Mouse (Mus musculus) lung, postnatal 4 days (tissue): ENCODE measurements at regions not wholly inside any gene's neighbourhood (a gene's known extent, or its start where the extent isn't known, plus 50 kb on each side); places are given as distances from the start of the nearest gene placed in this dataset.

Source experiments
- DNase-seq, 2 experiments: peaks; one replicate each; pipeline ENCODE4 v3.0.0; 2021

- DNase-seq = peak; percentile 26 to 45
Observed at GRCm38 (mm10) chr13:94709691-94710573, 78.8 kb upstream of the Tbca start.

GRCm38 (mm10) chr13:94710574-94711172, 78.0 kb upstream of the Tbca start:
- DNase-seq = no peak

- no peak for DNase-seq
Observed at GRCm38 (mm10) chr13:94713451-94713850, 75.3 kb upstream of the Tbca start.

GRCm38 (mm10) chr13:94721625-94722024, 67.1 kb upstream of the Tbca start:
- no peak for DNase-seq
